Mouse (Mus musculus): Measurements from ENCODE around the gene Aadacl2. TPM values are rescaled to one million over a fixed set of nuclear protein-coding genes. Genes with fewer than 3 reads are reported as not detected.

Gene Aadacl2
- not detected in 2 replicates for polyA plus RNA-seq (2015; fragmentation: Nextera tagmentation; extraction: Ambion mirVana)

DNA sequence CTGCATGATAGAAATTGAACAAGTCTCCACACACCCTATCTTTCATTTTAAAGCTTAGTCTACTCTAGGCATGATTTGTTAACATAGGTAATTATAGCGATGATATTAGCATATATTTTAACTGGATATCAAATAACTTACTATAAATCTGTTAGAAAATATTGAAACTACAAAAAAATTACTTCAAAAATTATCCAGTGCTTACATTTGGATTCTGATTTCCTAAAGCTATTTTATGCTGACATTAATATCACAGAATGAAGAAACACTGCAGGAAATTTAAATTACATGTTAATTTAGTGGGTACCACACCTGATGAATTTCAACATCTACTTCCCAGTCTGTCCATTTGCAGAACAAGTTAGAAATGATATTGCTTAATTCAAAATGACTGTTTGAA lies at the start of gene Aadacl2:
Gene Aadacl2 (plus strand): TSS at position 301 of the 400 bp plus-strand sequence.
- Histone ChIP-seq H3K9ac (ENCODE audit: low read depth, low read length) (no peak within 1 kb of the TSS), H3K4me1 (ENCODE audit: control insufficient read depth, insufficient read depth, low read length) (no peaks in the 10 kb centered on the region), H3K4me3 (ENCODE audit: low read length) (no peak within 1 kb of the TSS), H3K27ac (ENCODE audit: low read length) (no peak within 1 kb of the TSS), H3K27me3 (replicated peaks; ENCODE audit: control insufficient read depth, insufficient read depth, low read length) (no peaks in the 10 kb centered on the region), H3K9me3 (ENCODE audit: control insufficient read depth, low read length) (no peaks in the 10 kb centered on the region), H3K36me3 (ENCODE audit: control insufficient read depth, insufficient read depth, low read length) (no peaks in the 10 kb centered on the region), H3K4me2 (ENCODE audit: low read depth, low read length) (no peak within 1 kb of the TSS)
- ATAC-seq: no peak
- WGBS: 80% methylated on average over 1 of the region's 1 CpGs

DNA sequence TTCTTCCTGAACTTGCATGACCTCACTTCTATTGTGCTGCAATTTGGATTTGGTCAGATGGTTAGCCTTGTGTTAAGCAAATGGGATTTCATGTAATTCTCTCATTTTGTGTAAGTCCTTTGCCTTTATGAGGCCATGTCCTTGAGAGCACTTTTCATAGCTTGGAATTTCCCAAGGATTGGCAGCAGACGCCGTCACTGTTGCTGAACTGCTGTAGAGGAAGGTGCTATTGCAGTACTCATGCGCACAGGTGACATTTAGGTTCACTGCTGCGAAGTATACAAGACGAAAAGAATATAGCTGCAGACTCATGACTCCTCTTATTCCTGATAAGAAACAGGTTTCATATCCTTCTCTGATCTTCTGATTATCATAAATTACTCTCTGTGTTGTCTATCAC lies 35.7 kb upstream of the Aadacl2 start:
- H3K4me1 ChIP-seq (ENCODE audit: control insufficient read depth, insufficient read depth, low read length): no peaks in the 10 kb centered on the region
- H3K4me2 ChIP-seq (ENCODE audit: low read depth, low read length): no peak overlapping the region
- H3K9ac ChIP-seq (ENCODE audit: low read depth, low read length): no peak overlapping the region
- no peak overlapping the region for H3K27ac ChIP-seq (ENCODE audit: low read length)
- H3K9me3 ChIP-seq (ENCODE audit: control insufficient read depth, low read length): no peaks in the 10 kb centered on the region
- no peaks in the 10 kb centered on the region for H3K27me3 ChIP-seq (replicated peaks; ENCODE audit: control insufficient read depth, insufficient read depth, low read length)
- no peak overlapping the region for H3K4me3 ChIP-seq (ENCODE audit: low read length)
- WGBS: 84% methylated on average over 5 of the region's 5 CpGs
- ATAC-seq: no peak; the same call in 1 of the 2 replicates
- H3K36me3 ChIP-seq (ENCODE audit: control insufficient read depth, insufficient read depth, low read length): no peaks in the 10 kb centered on the region

DNA sequence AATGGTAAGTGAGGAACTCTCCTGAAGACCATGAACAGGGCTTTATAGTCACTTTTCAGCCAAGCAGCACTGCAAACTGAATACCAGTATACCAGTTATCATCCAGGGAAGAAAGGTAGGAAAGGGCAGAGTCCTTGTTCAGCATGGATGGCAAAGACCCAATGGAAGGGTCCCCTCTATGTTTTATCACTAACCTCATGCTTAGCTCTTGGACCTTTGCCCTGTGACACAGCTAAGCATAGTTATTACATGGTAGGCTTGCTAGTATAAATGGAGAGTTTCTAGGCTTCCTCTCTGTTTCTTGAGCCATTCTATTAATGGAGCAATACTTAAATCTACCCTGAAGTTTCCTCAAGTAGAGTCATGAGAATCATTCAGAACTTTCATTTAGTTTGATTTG lies 32.0 kb upstream of the Aadacl2 start:
- no peak overlapping the region for H3K27ac ChIP-seq (ENCODE audit: low read length)
- no peak overlapping the region for H3K4me3 ChIP-seq (ENCODE audit: low read length)
- no peaks in the 10 kb centered on the region for H3K27me3 ChIP-seq (replicated peaks; ENCODE audit: control insufficient read depth, insufficient read depth, low read length)
- H3K4me1 ChIP-seq (ENCODE audit: control insufficient read depth, insufficient read depth, low read length): no peaks in the 10 kb centered on the region
- no peak overlapping the region for H3K9ac ChIP-seq (ENCODE audit: low read depth, low read length)
- H3K9me3 ChIP-seq (ENCODE audit: control insufficient read depth, low read length): no peaks in the 10 kb centered on the region
- peak; percentile 66 for ATAC-seq
- H3K4me2 ChIP-seq (ENCODE audit: low read depth, low read length): no peak overlapping the region
- H3K36me3 ChIP-seq (ENCODE audit: control insufficient read depth, insufficient read depth, low read length): no peaks in the 10 kb centered on the region

DNA sequence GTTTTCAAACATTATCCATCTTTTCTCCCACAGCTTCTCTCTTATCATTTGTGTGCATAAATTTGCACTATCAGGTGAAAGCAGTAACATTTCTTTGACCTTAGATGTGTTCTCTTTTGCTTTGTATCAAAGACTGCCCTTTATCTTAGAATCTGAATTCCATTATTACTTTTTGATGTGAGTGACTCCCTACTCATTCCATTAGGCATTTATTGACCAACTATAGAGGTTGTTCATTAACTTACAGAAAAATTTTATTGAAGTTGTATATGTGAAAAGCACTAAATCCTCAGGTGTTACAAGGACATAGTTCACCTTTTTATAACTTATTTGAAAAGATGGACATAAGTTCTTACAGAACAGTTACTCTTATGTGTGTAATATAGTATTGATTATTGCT lies 2.9 kb upstream of the Aadacl2 start:
- Histone ChIP-seq H3K9ac (ENCODE audit: low read depth, low read length) (no peak overlapping the region), H3K4me3 (ENCODE audit: low read length) (no peak overlapping the region), H3K36me3 (ENCODE audit: control insufficient read depth, insufficient read depth, low read length) (no peaks in the 10 kb centered on the region), H3K9me3 (ENCODE audit: control insufficient read depth, low read length) (no peaks in the 10 kb centered on the region), H3K4me1 (ENCODE audit: control insufficient read depth, insufficient read depth, low read length) (no peaks in the 10 kb centered on the region), H3K27me3 (replicated peaks; ENCODE audit: control insufficient read depth, insufficient read depth, low read length) (no peaks in the 10 kb centered on the region), H3K27ac (ENCODE audit: low read length) (no peak overlapping the region), H3K4me2 (ENCODE audit: low read depth, low read length) (no peak overlapping the region)
- peak; percentile 90 for ATAC-seq

DNA sequence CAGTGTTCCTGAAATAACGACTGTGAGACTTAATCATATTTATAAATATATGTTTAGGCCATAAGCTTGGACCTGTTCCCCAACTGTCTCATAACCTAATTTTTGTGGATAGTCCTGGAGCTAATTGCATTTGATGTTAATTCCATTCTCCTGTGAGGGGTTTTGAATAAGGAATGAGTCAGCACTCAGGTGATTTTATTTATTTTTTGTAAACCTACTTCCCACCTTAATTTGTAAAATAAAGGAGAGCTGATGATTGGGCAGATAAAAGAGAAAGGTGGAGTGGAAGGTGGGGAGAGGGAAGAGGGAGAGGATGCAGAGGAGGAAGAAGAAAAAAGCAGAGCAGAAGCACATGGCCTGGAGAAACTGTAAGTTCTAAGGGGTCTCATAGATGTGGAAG lies 18.9 kb downstream of the Aadacl2 start, which contains the start of gene Aadac:
Gene Aadac (plus strand): TSS at position 301 of the 400 bp plus-strand sequence.
- Histone ChIP-seq H3K4me2 (ENCODE audit: low read depth, low read length) (no peak within 1 kb of the TSS), H3K4me3 (ENCODE audit: low read length) (no peak within 1 kb of the TSS), H3K9me3 (ENCODE audit: control insufficient read depth, low read length) (no peaks in the 10 kb centered on the region), H3K36me3 (ENCODE audit: control insufficient read depth, insufficient read depth, low read length) (no peaks in the 10 kb centered on the region), H3K4me1 (ENCODE audit: control insufficient read depth, insufficient read depth, low read length) (no peaks in the 10 kb centered on the region), H3K9ac (ENCODE audit: low read depth, low read length) (no peak within 1 kb of the TSS), H3K27ac (ENCODE audit: low read length) (no peak within 1 kb of the TSS), H3K27me3 (replicated peaks; ENCODE audit: control insufficient read depth, insufficient read depth, low read length) (no peaks in the 10 kb centered on the region)
- no peak for ATAC-seq
- WGBS: 77% methylated on average over 1 of the region's 1 CpGs

DNA sequence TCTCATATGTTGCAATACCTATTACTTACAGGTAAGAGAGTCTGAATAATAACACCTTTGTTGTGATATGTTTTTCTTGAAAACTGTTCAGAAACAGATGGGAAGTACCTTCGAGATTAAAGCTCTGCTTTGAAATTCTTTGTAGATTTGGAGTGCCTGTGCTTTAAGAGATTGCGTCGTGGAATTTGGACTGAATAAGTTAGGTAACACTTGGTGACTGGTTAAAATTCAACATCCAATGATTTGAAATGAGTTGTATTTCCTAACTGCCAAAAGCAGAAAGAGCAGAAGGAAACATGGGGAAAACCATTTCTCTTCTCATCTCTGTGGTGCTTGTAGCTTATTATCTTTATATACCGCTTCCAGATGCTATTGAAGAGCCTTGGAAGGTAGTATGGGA lies 25.0 kb downstream of the Aadacl2 start:
- peak; percentile 81 for ATAC-seq
- 70% methylated on average over 4 of the region's 4 CpGs for WGBS
- no peaks in the 10 kb centered on the region for H3K4me1 ChIP-seq (ENCODE audit: control insufficient read depth, insufficient read depth, low read length)
- no peaks in the 10 kb centered on the region for H3K27me3 ChIP-seq (replicated peaks; ENCODE audit: control insufficient read depth, insufficient read depth, low read length)
- no peaks in the 10 kb centered on the region for H3K36me3 ChIP-seq (ENCODE audit: control insufficient read depth, insufficient read depth, low read length)
- no peak overlapping the region for H3K9ac ChIP-seq (ENCODE audit: low read depth, low read length)
- no peak overlapping the region for H3K4me2 ChIP-seq (ENCODE audit: low read depth, low read length)
- H3K27ac ChIP-seq (ENCODE audit: low read length): no peak overlapping the region
- H3K4me3 ChIP-seq (ENCODE audit: low read length): peak overlapping the region; percentile 14; the same call in 1 of the 2 replicates
- no peaks in the 10 kb centered on the region for H3K9me3 ChIP-seq (ENCODE audit: control insufficient read depth, low read length)

DNA sequence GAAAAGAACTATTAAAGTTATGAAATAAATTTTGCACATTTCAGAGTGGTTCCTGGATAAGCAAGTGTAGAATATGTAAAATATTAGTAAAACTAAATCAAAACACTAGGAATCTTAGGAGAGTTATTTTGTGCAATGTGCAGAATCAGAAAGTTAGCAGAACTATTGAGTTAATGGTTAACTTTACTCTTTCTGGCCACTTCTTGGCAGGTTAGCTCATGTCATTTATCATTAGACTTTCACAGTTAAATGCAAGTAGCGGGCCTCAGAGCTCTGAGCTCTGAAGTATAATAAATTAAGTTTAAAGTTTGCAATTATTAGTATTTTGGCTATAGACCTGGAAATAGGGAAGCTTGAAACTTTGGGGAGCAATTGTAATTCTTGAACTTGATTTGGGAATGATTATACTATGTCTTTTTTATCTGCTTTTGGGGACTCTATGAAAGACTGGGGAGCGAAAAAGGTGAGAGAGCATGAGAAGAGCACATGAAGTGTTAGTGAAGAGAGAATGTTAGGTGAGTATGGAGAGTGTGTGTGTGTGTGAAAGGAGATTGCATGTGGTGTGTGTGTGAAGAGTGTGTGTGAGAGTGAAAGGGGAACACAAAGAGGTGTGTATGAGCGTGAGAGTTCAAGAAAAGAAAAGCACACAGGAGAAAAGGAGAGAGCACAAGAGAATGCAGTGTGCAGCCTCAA lies 39.8 kb downstream of the Aadacl2 start:
- Histone ChIP-seq H3K27me3 (replicated peaks; ENCODE audit: control insufficient read depth, insufficient read depth, low read length) (no peaks in the 10 kb centered on the region), H3K9ac (ENCODE audit: low read depth, low read length) (no peak overlapping the region), H3K4me2 (ENCODE audit: low read depth, low read length) (no peak overlapping the region), H3K27ac (ENCODE audit: low read length) (no peak overlapping the region), H3K9me3 (ENCODE audit: control insufficient read depth, low read length) (no peaks in the 10 kb centered on the region), H3K36me3 (ENCODE audit: control insufficient read depth, insufficient read depth, low read length) (no peaks in the 10 kb centered on the region), H3K4me3 (ENCODE audit: low read length) (no peak overlapping the region), H3K4me1 (ENCODE audit: control insufficient read depth, insufficient read depth, low read length) (no peaks in the 10 kb centered on the region)
- 57% methylated on average over 3 of the region's 3 CpGs for WGBS
- ATAC-seq: peak; percentile 87

DNA sequence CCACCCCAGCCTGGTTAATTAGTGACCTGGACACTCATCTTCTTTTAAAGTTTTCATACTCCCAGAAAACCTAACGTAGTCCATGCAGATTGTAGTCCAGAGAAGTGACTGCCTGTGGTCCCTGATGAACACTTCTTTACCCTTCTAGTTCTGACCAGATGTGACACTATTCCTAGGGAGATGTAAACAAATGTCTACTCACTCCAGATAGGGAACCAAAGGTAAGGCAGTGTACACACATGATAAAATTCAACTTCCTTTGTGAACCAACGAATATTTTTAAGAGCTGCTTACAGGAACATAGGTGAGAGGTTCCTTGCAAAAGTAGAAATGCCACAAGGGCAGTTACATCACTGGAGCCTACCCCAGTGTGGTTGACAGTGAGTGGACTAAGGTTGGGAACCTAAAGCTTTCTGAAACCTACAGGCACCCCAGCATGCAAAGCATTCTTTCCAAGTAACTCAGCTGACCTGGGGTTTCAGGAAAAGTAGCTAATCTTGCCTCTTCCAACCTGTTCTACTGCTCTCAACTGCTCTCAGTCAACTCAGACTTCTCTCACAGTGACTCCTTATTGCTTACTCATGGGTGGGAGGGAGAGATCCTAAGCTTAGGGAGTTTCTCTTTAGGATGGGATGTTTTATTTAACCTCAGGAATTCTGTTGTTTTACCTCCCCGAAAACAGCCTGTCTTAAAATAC lies 46.8 kb downstream of the Aadacl2 start:
- Histone ChIP-seq H3K4me1 (ENCODE audit: control insufficient read depth, insufficient read depth, low read length) (0 out of 2 replicates have a peak, but pooled peaks cover 3% of the 10 kb centered on the region), H3K27ac (ENCODE audit: low read length) (no peak overlapping the region), H3K27me3 (replicated peaks; ENCODE audit: control insufficient read depth, insufficient read depth, low read length) (no peaks in the 10 kb centered on the region), H3K36me3 (ENCODE audit: control insufficient read depth, insufficient read depth, low read length) (no peaks in the 10 kb centered on the region), H3K9me3 (ENCODE audit: control insufficient read depth, low read length) (no peaks in the 10 kb centered on the region), H3K4me3 (ENCODE audit: low read length) (no peak overlapping the region), H3K4me2 (ENCODE audit: low read depth, low read length) (no peak overlapping the region), H3K9ac (ENCODE audit: low read depth, low read length) (no peak overlapping the region)
- 58% methylated on average over 3 of the region's 3 CpGs for WGBS
- no peak for ATAC-seq

DNA sequence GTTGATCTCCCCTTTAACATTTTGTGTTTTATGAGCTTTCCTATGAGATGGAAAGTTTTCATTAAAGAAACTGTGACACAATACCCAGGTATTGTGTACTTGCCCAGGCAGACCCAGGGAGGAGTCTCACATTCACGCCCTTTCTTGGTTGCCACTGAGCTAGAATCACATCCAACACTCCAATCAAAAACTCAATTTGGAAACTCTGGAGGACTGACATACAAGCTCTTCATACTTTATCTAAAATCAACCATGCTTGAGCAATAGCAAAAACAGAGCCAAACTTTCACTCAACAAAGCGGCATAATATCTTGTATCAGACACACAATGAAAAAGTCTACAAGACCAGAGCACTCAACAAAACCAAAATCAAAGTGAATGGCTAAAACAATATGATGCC lies 47.4 kb downstream of the Aadacl2 start:
- H3K4me1 ChIP-seq (ENCODE audit: control insufficient read depth, insufficient read depth, low read length): 0 out of 2 replicates have a peak, but pooled peaks cover 3% of the 10 kb centered on the region
- H3K36me3 ChIP-seq (ENCODE audit: control insufficient read depth, insufficient read depth, low read length): no peaks in the 10 kb centered on the region
- H3K9me3 ChIP-seq (ENCODE audit: control insufficient read depth, low read length): no peaks in the 10 kb centered on the region
- H3K4me2 ChIP-seq (ENCODE audit: low read depth, low read length): no peak overlapping the region
- ATAC-seq: no peak
- H3K4me3 ChIP-seq (ENCODE audit: low read length): no peak overlapping the region
- 93% methylated on average over 2 of the region's 2 CpGs for WGBS
- H3K27ac ChIP-seq (ENCODE audit: low read length): no peak overlapping the region
- no peaks in the 10 kb centered on the region for H3K27me3 ChIP-seq (replicated peaks; ENCODE audit: control insufficient read depth, insufficient read depth, low read length)
- H3K9ac ChIP-seq (ENCODE audit: low read depth, low read length): no peak overlapping the region

All from intestine, embryonic 16.5 days (tissue).